Mouse (Mus musculus): ENCODE data around the gene Casc1. TPM values are rescaled to one million over a fixed set of nuclear protein-coding genes. Genes with fewer than 3 reads are reported as not detected.

Gene Casc1
- polyA plus RNA-seq (2016; fragmentation: Nextera tagmentation; extraction: Ambion mirVana) = 0.47 and 0.61 TPM in 2 replicates

DNA sequence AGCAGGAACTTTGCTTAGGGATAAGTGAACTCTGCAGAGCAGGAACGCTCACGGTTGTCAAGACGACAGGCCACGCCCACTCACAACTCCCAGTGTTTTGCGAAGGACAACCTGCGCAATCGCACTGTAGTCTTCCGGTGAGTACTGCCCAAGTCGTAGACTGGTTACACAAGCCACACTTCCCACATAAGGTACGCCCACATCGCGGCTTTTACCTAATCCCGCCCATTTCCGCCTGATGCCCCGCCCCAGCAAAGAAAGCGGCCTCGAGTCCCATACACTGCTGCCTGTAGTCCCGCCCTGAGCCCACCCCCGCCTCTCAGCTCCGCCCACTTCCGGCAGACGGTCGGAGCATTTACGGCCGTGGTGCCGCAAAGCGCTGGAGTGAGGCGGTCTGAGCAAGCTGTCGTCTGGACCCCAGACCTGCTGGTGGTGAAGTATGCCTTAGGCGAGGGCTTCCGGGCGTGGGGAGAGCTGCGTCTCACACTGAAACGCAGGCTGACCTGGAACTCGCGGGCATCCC lies at the start of gene Casc1, which contains the start of gene Etfrf1:
Gene Casc1, minus strand, starts transcription at position 190 of the 523 bp plus-strand sequence.
Gene Etfrf1, plus strand, starts transcription at position 319 of the 523 bp plus-strand sequence.
- Histone ChIP-seq H3K9me3 (no peaks in the 10 kb centered on the region), H3K4me1 (peaks cover 18% of the 10 kb centered on the region)

DNA sequence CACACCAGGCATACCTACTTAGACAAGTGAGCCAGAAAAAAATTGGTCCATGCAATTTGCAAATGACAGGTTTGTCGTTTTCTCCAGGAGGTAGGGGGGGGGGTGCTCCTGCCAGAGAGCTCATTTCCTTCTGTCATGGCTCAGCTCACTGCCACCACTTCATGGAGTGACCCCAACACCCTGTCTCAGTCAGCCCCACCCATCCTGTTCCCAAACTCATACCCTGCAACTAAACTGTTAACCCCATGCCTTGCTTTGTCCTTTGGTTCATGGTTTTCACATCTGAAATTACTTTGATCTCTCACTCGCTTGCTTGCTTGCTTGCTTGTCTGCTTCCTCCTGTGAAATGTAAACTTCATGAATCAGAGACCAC lies 45.9 kb upstream of the Casc1 start:
- H3K27ac ChIP-seq = no peak overlapping the region
- peaks cover 13% of the 10 kb centered on the region for H3K4me1 ChIP-seq
- no peak overlapping the region for H3K4me3 ChIP-seq
- H3K9me3 ChIP-seq = no peaks in the 10 kb centered on the region
- no peaks in the 10 kb centered on the region for H3K36me3 ChIP-seq (replicated peaks)
- H3K27me3 ChIP-seq (ENCODE audit: poor library complexity, severe bottlenecking) = peaks cover 12% of the 10 kb centered on the region
- DNase-seq (ENCODE audit: extremely low spot score, low spot score) = peak; percentile 9
- 56% methylated on average over 2 of the region's 2 CpGs for WGBS

More for the DNA sequence above, at the start of gene Casc1, which contains the start of gene Etfrf1:
- Histone ChIP-seq H3K4me3 (peak within 1 kb of the TSS; percentile 77), H3K36me3 (replicated peaks) (peaks cover 3% of the 10 kb centered on the region; the same call in 1 of the 2 replicates), H3K27ac (peak within 1 kb of the TSS; percentile 95), H3K27me3 (ENCODE audit: poor library complexity, severe bottlenecking) (no peaks in the 10 kb centered on the region)
- WGBS = under 1% methylated on average over 36 of the region's 36 CpGs
- peak; percentile 100 for DNase-seq (ENCODE audit: extremely low spot score, low spot score)

DNA sequence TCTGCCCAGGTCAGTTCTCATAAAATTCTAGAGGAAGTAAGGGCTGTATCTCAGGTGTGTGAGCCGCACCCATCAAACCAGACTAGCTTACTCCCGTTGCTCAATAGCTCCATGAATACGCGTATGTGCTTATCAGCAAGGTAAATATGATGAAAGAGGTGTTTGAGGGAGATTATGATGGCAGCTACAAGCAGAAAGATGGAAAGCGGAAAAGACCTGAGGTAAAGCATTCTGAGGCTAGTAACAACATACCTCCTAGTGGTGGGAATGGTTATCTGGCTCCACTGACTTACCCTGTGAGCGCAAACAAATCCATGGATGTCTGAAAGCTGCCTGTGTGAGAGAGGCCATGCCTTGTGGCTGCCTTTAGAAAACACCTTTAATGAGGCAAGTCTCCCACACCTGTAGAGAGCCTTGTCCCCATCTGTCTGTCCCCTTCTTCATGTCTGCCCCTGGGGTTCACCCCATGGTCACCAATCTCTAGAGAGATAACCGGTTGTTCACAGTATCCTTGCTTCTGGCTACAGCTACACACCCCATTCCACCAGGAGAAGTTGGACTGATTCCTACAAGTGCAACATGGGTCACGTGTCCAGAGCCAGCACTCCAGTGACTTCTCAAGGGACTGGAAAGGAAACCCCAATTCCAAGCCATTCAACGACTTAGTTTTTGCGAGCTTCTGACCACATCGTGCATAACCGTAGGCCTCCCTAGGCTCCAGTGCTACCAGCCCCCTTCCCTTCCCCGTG lies 45.3 kb upstream of the Casc1 start:
- Histone ChIP-seq H3K36me3 (replicated peaks) (no peaks in the 10 kb centered on the region), H3K4me1 (peaks cover 10% of the 10 kb centered on the region), H3K9me3 (no peaks in the 10 kb centered on the region), H3K27ac (no peak overlapping the region), H3K4me3 (no peak overlapping the region), H3K27me3 (ENCODE audit: poor library complexity, severe bottlenecking) (peaks cover 17% of the 10 kb centered on the region)
- peak; percentile 12 for DNase-seq (ENCODE audit: extremely low spot score, low spot score)
- WGBS = 90% methylated on average over 13 of the region's 13 CpGs

DNA sequence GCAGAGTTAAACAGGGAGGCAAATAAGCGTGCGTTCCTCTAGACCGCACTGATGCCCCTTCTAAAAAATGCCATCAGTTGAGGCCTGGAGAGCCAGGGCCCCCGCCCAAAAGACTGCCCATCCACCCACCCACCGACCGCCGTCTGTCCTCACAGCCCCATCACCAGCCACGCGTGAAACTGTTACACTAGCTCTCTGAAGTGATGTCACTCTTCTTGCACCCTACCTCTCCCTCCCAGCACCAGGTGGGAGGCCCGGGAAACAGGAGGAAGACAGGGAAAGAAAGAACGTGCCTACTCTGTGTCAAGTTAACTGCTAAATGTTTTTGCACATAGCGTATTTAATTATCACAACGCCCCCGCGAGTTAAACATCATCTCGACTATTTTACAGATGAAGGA lies 40.0 kb upstream of the Casc1 start:
- Histone ChIP-seq H3K4me1 (peaks cover 33% of the 10 kb centered on the region), H3K27ac (peak overlapping the region; percentile 97), H3K36me3 (replicated peaks) (peaks cover 13% of the 10 kb centered on the region), H3K9me3 (no peaks in the 10 kb centered on the region), H3K4me3 (peak overlapping the region; percentile 93), H3K27me3 (ENCODE audit: poor library complexity, severe bottlenecking) (peaks cover 21% of the 10 kb centered on the region)
- 12% methylated on average over 16 of the region's 16 CpGs for WGBS
- DNase-seq (ENCODE audit: extremely low spot score, low spot score) = no peak

DNA sequence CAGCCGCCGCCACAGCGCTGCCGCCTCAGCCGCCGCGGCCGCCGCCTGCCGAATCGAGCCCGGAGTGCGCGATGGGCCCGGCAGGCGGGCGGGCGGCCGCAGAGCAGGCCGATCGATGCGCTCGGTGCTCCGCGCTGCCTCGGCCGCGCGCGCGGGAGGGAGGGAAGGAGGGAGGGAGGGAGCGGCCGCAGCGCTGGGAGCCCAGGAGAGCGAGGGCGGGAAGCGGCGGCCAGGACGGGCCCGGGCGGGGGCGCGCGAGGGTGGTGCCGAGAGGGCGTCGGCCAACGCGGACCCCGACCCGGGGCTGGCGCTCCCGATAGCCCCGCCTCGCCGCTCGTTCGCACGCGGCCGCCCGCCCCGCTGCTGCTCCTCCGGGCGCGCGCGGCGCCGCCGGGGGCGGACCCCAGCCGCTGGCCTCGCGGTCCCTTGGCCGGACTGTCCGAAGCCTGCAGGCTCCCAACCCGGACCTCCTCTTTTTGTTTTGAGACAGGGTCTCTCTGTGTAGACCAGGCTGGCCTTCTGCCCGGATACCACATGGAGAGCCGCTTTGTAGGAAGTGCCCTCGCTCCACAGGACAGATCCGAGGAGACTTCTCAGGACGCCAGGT lies 39.5 kb upstream of the Casc1 start, which contains the start of gene Kras:
Gene Kras, minus strand, starts transcription at position 55 of the 607 bp plus-strand sequence.
- 1% methylated on average over 72 of the region's 83 CpGs for WGBS

DNA sequence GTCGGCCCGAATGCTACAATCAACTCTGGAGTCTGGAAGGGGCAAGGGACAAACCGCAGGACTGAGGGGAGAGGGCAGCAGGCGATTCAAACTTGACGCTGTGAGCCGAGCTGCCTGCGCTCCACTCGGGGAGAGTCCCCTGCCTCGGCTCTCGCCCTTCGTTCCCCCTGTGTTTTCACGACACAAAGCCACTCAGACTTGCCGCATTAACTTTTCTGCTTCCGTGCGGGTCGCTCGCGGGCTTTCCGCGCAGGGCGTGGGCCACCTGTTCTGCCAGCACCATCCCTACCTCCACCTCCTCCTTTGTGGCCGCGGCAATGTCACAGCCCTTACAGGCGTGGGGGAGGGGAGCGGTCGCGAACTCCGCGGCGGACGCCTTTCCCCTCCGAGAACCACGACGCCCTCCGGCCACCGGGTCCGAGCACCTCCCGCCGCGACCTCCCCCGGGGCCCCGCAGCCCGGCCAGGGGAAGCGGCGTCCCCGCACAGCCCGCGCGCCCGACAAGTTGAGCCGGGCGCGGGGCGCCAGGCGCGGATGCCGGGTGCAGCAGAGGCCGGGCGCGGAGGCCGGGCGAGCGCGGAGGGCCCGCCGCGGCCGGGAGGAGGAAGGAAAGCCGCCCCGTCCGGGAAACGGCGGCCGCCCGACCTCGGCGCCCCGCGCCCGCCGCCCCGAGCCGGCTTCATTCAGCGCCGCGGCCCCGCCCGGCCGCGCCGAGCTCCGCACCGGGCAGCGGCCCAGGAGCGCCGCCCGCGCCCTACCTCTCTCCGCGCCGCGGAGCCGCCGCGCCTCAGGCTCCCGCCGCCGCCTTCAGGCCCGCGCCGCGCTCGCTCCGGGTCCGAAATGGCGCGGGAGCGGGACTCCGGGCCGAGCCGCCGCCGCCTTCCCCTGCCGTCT lies 38.7 kb upstream of the Casc1 start:
- 2% methylated on average over 104 of the region's 124 CpGs for WGBS
- peak; percentile 61 for DNase-seq (ENCODE audit: extremely low spot score, low spot score)
- peak overlapping the region; percentile 93 for H3K4me3 ChIP-seq
- peak overlapping the region; percentile 97 for H3K27ac ChIP-seq
- no peaks in the 10 kb centered on the region for H3K9me3 ChIP-seq
- peaks cover 21% of the 10 kb centered on the region for H3K27me3 ChIP-seq (ENCODE audit: poor library complexity, severe bottlenecking)
- H3K4me1 ChIP-seq = peaks cover 33% of the 10 kb centered on the region
- H3K36me3 ChIP-seq (replicated peaks) = peaks cover 26% of the 10 kb centered on the region

More for the DNA sequence above, 39.5 kb upstream of the Casc1 start, which contains the start of gene Kras:
- DNase-seq (ENCODE audit: extremely low spot score, low spot score) = peak; percentile 89
- peak within 1 kb of the TSS; percentile 93 for H3K4me3 ChIP-seq
- peaks cover 33% of the 10 kb centered on the region for H3K4me1 ChIP-seq
- peaks cover 18% of the 10 kb centered on the region for H3K36me3 ChIP-seq (replicated peaks)
- no peaks in the 10 kb centered on the region for H3K9me3 ChIP-seq
- peak within 1 kb of the TSS; percentile 97 for H3K27ac ChIP-seq
- H3K27me3 ChIP-seq (ENCODE audit: poor library complexity, severe bottlenecking) = peaks cover 21% of the 10 kb centered on the region

DNA sequence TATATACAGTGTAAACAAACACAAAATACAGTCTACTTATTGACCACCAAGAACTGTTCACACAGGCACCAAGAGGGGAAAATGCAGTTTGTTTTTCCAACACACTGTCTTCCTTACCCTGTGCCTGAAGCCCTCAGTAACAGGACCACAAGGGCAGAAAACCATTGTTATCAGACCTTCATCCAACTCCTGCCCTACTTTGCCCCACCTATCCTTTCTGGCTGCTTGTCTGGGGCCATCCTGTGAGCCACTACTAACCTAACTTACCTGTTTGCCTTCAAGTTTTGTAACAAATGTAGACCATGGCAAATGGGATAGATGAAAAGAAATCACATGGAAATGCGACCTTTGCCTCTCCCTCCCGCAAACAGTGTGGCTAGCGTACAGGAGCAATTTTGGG lies 37.1 kb upstream of the Casc1 start:
- H3K9me3 ChIP-seq = no peaks in the 10 kb centered on the region
- H3K36me3 ChIP-seq (replicated peaks) = peaks cover 38% of the 10 kb centered on the region
- 69% methylated on average over 3 of the region's 3 CpGs for WGBS
- H3K4me3 ChIP-seq = peak overlapping the region; percentile 93; the same call in 1 of the 2 replicates
- no peak for DNase-seq (ENCODE audit: extremely low spot score, low spot score)
- H3K27me3 ChIP-seq (ENCODE audit: poor library complexity, severe bottlenecking) = peaks cover 21% of the 10 kb centered on the region
- H3K4me1 ChIP-seq = peaks cover 33% of the 10 kb centered on the region
- H3K27ac ChIP-seq = no peak overlapping the region

DNA sequence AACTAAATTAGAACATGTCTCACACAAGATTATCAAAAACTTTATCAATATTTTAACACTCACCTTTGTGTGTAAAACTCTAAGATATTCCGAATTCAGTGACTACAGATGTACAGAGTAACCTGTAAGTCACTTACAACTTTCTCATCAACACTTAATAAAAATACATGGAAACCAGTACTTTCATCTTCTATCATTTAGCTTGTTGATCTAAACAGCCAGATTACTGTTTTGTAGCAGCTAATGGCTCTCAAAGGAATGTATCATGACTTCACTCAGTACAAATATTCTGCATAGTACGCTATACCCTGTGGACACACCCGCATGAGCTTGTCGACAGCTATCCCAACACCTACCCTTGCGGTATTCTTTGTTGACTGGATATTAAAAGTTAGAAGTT lies 36.0 kb upstream of the Casc1 start:
- Histone ChIP-seq H3K4me1 (peaks cover 33% of the 10 kb centered on the region), H3K4me3 (no peak overlapping the region), H3K27ac (no peak overlapping the region), H3K27me3 (ENCODE audit: poor library complexity, severe bottlenecking) (peaks cover 11% of the 10 kb centered on the region; the same call in 1 of the 2 replicates), H3K36me3 (replicated peaks) (peaks cover 38% of the 10 kb centered on the region), H3K9me3 (no peaks in the 10 kb centered on the region)
- no peak for DNase-seq (ENCODE audit: extremely low spot score, low spot score)
- WGBS = 93% methylated on average over 5 of the region's 5 CpGs

DNA sequence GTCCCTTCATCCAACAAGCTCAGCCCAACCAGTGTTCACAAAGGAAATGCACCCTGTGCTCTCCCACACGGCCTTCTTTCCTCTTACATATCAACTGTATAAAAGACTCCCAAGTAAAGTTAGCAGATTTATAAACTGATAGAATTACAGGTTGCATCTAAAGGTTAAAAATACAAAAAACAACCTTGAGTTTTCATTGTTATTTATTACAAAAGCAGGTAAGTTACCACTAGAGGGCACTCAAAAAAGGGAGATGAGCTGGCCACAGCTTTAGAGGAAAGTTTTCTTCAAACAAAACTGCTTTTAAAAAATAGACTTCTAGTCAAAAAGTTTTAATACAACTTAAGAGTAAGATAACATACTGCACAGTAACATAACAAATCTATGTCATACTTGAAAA lies 31.7 kb upstream of the Casc1 start:
- H3K36me3 ChIP-seq (replicated peaks) = peaks cover 74% of the 10 kb centered on the region
- peaks cover 6% of the 10 kb centered on the region for H3K4me1 ChIP-seq
- H3K27ac ChIP-seq = no peak overlapping the region
- DNase-seq (ENCODE audit: extremely low spot score, low spot score) = no peak
- WGBS = 64% methylated on average over 1 of the region's 1 CpGs
- H3K4me3 ChIP-seq = no peak overlapping the region
- no peaks in the 10 kb centered on the region for H3K27me3 ChIP-seq (ENCODE audit: poor library complexity, severe bottlenecking)
- no peaks in the 10 kb centered on the region for H3K9me3 ChIP-seq

DNA sequence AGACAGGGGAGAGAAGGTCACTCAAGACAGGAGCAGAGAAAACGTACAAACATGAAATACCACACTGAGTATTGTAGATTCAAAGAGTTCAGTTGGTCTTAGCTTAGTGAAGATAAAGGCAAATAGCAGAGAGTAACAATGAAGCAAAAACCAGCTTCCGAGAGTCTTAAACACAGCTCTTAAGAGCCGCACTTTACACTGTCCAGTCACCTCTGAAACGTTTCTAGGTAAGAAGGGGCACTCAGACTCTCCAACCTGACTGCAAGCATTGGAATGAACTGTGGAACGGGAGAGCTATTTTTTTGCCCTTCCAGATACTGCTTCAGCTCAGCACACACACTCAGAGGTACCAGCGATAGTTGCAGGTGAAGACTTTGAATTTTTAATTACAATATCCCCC lies 29.5 kb upstream of the Casc1 start:
- H3K9me3 ChIP-seq = no peaks in the 10 kb centered on the region
- peaks cover 60% of the 10 kb centered on the region for H3K36me3 ChIP-seq (replicated peaks)
- no peak overlapping the region for H3K27ac ChIP-seq
- WGBS = 89% methylated on average over 6 of the region's 6 CpGs
- H3K4me1 ChIP-seq = no peaks in the 10 kb centered on the region
- H3K4me3 ChIP-seq = no peak overlapping the region
- H3K27me3 ChIP-seq (ENCODE audit: poor library complexity, severe bottlenecking) = no peaks in the 10 kb centered on the region
- DNase-seq (ENCODE audit: extremely low spot score, low spot score) = no peak

DNA sequence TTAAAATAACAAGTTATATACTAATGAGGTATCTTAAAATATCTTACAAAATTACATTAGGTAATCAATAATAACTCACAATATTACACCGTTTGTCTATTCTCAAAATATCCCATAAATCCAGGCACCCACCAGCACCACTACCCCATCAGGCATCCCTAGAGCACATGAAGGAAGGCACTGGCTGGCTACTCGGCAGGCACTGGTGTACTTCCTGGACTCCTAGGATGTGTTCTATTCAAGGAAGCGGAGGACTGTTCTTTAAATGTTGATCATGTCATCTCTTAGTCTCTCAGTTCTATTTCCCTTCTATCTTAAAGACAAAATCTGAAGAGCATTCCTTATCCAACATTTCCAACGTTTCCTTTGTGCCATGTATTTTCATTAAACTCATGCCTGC lies 26.3 kb upstream of the Casc1 start:
- 91% methylated on average over 4 of the region's 4 CpGs for WGBS
- no peak for DNase-seq (ENCODE audit: extremely low spot score, low spot score)
- no peaks in the 10 kb centered on the region for H3K4me1 ChIP-seq
- no peak overlapping the region for H3K4me3 ChIP-seq
- H3K27me3 ChIP-seq (ENCODE audit: poor library complexity, severe bottlenecking) = no peaks in the 10 kb centered on the region
- H3K36me3 ChIP-seq (replicated peaks) = peaks cover 59% of the 10 kb centered on the region
- H3K27ac ChIP-seq = no peak overlapping the region
- H3K9me3 ChIP-seq = no peaks in the 10 kb centered on the region

DNA sequence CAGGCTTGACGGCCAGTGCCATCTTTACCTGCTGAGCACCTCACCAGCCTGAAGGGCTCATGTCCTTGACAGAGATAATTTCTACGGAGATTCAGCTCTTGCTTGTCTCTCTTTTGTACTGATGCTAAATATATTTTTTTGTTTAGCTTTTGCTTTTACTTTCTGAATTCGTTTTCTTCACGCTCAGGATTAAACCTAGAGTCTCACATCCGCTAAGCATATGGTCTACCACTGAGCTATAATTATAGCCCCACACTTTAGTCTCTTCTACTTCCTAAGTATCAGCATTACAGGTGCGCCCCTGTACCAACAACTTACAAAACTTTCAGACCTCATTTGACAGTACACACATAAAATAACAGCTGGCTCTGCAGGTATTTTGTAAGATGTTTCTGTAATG lies 24.6 kb upstream of the Casc1 start:
- H3K4me1 ChIP-seq = no peaks in the 10 kb centered on the region
- no peaks in the 10 kb centered on the region for H3K27me3 ChIP-seq (ENCODE audit: poor library complexity, severe bottlenecking)
- DNase-seq (ENCODE audit: extremely low spot score, low spot score) = no peak
- H3K9me3 ChIP-seq = no peaks in the 10 kb centered on the region
- H3K27ac ChIP-seq = no peak overlapping the region
- no peak overlapping the region for H3K4me3 ChIP-seq
- WGBS = 89% methylated on average over 6 of the region's 6 CpGs
- peaks cover 61% of the 10 kb centered on the region for H3K36me3 ChIP-seq (replicated peaks)
